Mouse (Mus musculus) frontal cortex, adult 2 months (tissue): ENCODE measurements around the gene Hist1h3i. TPM values are rescaled to one million over a fixed set of nuclear protein-coding genes. Genes with fewer than 3 reads are reported as not detected.
"Not testable (repeated sequence)": the region's sequence is repeated elsewhere in the genome, so short reads cannot be mapped to it uniquely, and the experiment has no call there.

Experiments
- DNase-seq, 2 experiments: peaks; one replicate each; pipeline ENCODE4 v3.0.0; 2022; ENCODE audit warnings: low spot score in 1 of 2; ENCODE audit errors: extremely low spot score in 1 of 2
- polyA plus RNA-seq: library from polyadenylated mRNA; depleted of rRNA; stranded (reverse); fragments of >200 nt; gene quantifications from 2 replicates; pipeline ENCODE4 v1.2.3, GENCODE M21; 2012; rRNA removed

The Hist1h3i gene
- 3.1 and 4.5 TPM in 2 replicates for polyA plus RNA-seq

GRCm38 (mm10) chr13:21783255-21783617, at the start of gene Hist1h3i:
Hist1h3i (minus strand) TSS chr13:21783370.
- DNase-seq: peak; percentile 77 to 93

DNA sequence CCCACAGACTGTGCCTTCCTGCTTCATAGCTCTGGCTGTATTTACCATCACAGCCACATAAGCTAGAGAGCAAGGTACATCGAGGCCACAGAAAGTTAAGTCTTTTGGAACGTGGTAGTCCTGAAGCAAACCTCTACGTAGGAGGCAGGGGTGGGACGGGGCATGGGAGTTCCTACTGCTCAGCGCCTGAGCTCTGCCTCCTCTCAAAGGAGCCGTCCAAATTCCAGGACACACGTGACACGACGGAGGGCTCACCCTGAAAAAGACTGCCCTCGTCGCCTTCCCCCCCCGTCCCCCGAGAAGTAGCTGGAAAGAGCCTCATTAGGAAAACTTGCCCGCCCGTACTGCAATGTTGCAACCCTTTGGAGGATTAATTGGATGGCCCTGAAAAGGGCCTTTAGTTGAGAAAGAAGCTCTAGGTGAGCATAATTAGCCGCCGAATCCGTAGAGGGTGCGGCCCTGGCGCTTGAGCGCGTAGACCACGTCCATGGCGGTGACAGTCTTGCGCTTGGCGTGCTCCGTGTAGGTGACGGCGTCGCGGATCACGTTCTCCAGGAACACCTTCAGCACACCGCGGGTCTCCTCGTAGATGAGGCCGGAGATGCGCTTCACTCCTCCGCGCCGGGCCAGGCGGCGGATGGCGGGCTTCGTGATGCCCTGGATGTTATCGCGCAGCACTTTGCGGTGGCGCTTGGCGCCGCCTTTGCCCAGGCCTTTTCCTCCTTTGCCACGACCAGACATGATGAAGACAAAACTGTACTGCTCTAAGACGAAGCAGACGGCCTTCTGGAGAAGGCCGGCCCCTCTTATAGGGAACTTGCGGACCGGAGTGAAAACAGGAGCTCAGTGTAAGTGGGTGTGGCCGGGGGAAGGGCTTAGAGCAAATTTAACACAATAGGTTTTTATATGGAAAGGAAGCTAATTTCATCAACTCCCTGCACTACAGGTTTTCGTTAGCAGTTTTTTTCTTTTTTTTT, 48.5 kb upstream of the Hist1h3i start, which contains the start of gene Hist1h4n:
Gene Hist1h4n, minus strand, starts transcription at position 779 of the 977 bp plus-strand sequence.
- DNase-seq: peak in 1 of 2 experiments; percentile 60

DNA sequence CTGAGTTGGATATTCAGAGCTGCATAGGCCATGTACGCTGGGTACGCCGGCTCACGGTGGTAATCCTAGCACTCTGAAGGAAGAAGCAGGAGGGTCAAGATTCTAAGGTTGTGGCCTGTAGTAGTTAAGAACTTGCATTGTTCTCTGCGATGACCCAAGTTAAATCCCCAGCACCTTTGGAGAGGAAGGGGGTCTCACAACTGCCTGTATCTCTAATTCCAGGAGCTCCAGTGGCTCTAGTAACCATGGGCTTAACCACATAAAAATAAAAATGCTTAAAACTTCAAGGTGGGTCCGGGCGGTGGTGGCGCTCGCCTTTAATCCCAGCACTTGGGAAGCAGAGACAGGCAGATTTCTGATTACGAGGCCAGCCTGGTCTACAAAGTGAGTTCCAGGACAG, 47.2 kb upstream of the Hist1h3i start:
- DNase-seq: no peak

DNA sequence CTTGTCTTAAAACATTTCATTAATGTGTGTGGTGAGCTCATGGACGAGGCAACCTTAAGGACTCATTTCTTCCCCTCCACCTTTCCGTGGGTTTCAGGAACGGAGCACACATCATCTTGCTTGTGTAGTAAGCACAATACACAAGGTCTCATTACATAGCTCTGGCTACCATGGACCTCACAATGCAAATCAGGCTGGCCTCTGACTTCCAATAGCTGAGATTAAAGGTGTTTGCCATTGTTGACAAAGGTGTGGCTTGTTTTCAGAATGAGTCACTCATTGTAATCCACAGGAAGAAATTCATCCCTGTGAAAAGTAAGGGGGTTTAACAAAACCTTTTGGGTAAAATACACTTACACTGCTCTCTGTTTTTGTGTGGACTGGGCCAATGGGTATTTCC, 45.3 kb upstream of the Hist1h3i start:
- no peak for DNase-seq

DNA sequence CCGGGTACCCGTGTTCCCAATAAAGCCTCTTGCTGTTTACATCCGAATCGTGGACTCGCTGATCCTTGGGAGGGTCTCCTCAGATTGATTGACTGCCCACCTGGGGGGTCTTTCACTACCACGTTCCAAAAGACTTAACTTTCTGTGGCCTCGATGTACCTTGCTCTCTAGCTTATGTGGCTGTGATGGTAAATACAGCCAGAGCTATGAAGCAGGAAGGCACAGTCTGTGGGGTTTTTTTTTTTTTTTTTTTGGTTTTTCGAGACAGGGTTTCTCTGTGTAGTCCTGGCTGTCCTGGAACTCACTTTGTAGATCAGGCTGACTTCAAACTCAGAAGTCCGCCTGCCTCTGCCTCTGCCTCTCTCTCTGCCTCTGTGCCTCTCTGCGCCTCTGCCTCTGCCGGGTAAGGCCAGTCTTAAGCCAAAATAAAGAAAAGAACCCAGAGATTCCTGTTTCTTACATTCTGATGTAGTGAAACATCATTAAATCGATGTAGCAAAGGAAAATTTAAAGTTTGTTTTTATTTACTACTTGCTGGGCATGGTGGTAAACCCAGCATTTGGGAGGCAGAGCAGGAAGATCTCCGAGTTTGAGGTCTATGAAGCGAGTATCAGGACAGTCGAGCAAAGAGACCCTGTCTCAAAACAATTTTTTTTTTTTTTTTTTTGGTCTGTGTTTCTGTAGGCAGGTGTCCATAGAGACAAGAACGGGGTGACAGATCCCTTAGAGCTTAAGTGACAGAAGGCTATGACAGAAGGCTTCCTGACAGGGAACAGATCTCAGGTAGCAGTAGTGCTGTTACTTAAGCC, 37.1 kb upstream of the Hist1h3i start:
- not testable (repeated sequence) for DNase-seq

- DNase-seq: not testable (repeated sequence)
These were observed 28.9 kb upstream of the Hist1h3i start for GRCm38 (mm10) chr13:21812092-21812491.

- peak in 1 of 2 experiments; percentile 76 for DNase-seq
These were observed 28.4 kb upstream of the Hist1h3i start, which contains the start of gene Hist1h4m for GRCm38 (mm10) chr13:21811539-21811938. Hist1h4m (plus strand) TSS chr13:21811746.

DNA sequence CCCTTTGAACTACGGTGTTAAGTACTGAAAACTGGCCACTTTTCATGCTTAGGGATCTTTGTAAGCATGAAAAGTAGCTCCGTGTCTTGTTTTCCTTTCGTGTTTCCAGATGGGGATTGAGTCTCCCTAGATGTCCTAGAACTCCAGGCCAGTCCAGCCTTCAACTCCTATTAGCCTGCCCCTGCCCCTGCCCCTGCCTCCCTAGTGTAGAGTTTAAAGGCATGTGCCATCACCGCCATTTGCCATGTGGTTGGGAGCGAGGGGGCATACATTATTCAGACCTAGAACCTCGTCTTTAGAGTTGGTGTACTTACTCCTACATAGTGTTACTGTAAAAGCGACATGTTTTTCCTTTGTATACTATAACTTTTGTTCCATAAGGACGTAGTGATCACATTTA, 27.9 kb upstream of the Hist1h3i start:
- not testable (repeated sequence) for DNase-seq

- DNase-seq: not testable (repeated sequence)
These were observed 26.9 kb upstream of the Hist1h3i start, which contains the start of the genes Hist1h2bq and Hist1h2ao for GRCm38 (mm10) chr13:21810073-21810472. Hist1h2bq (minus strand) TSS chr13:21810197. Hist1h2ao (plus strand) TSS chr13:21810465.

DNA sequence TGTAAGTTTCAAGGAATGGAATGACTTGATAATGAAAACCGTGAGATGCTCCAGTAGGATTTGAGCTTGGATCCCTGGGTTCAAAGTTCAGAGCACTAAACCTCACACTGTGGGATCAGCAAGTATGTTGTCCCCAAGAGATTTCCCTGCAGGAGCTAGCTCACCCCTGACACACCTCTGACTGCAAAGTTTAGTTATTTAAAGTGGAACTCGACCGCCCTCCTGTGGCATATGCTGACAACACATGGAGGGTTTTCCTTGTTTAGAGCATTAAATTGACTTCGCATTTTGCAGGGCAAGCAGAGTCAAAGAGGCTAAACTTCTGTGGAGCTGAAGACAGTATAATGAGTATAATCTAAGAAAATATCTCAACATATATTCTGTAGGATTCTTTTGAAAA, 19.9 kb upstream of the Hist1h3i start:
- DNase-seq: not testable (repeated sequence)

GRCm38 (mm10) chr13:21797163-21797562, 14.0 kb upstream of the Hist1h3i start:
- DNase-seq: not testable (repeated sequence)

DNA sequence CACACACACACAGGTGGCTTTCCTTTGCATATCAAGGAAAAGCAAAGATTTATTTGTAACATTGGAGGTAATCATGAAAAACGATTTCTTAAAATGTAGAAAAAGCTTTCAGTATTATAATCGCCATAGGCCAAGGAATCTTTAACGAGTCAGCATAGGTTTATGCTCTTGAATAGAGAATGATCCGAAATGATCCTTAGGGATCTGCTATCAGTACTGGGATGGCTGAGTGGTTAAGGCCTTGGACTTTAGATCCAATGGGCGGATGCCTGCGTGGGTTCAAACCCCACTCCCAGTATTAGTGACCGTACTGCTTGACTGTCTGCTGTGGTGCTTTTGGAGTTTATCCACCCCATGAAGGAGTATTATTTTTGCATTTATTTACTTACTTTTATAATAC, 12.4 kb upstream of the Hist1h3i start:
- DNase-seq: peak in 1 of 2 experiments; percentile 28

DNA sequence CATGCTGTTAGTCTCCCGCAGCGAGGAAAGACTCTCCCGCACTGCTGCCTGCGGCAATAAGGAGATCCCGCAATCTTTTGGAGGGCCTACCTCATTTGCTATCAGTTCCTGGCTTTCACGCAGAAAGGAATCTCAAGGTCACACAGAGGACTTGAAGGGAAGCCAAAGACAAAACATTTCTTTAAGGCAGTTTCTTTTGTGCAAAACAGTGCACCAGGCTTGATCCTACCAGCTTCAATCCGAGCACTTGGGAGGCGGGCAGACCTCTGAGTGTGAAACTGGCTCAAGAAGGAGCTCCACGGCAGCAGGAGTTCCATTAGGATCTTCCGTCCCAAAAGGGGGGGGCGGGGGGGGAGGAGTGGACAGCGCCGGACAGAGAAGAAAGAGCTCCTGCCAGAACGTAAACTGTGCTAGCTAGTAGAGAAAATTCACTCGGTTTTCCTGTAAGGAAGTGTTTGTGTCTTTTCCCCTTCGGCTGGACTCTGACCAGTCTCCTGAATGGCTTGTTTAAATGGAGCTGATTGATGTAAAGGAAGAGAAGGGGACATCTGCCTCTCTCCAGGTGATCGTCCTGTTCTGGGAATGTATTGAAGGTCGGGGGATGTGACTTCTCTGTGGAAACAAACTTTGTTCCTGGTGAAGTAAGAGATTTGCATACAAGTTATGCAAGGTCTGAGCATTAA, 7.6 kb upstream of the Hist1h3i start:
- no peak for DNase-seq

GRCm38 (mm10) chr13:21789925-21790324, 6.8 kb upstream of the Hist1h3i start:
- DNase-seq: no peak

DNA sequence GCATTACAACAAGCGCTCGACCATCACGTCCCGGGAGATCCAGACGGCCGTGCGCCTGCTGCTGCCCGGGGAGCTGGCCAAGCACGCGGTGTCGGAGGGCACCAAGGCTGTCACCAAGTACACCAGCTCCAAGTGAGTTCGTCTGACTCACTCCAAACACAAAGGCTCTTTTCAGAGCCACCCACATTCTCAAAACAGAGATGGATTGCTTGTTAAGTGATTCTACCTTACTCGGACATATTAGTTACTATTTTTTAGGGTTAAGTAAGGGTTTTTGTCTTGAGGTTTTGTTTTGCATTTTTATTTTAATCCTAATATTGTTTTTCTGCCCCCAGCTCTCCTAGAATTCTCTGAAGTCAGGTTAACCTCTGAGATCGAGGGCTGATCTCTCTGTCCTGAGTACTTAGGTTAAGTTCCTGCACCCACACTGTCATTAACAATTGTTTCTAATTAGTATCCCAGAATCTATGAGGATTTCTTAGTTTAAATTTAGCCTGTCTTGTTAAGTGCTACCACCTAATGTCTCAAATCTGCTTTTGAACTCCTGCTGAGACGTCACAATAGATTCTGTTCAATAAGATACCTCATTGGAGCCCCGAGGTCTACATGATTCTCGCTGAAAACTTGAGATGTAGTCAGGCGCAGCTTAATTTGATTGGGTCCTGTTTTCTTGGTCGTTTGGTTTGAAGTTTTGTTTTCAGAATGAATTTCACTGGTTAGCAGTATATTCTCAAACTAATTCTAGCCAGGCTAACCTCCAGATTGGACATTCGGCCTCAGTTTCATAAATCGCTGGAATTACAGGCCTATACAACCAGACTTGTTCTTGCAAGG, 4.8 kb upstream of the Hist1h3i start:
- no peak for DNase-seq

- peak; percentile 94 to 99 for DNase-seq
These were observed 3.9 kb upstream of the Hist1h3i start, which contains the start of the genes Hist1h2an and Hist1h2bp for GRCm38 (mm10) chr13:21786899-21787629. Hist1h2an (minus strand) TSS chr13:21787218. Hist1h2bp (plus strand) TSS chr13:21787461.

DNA sequence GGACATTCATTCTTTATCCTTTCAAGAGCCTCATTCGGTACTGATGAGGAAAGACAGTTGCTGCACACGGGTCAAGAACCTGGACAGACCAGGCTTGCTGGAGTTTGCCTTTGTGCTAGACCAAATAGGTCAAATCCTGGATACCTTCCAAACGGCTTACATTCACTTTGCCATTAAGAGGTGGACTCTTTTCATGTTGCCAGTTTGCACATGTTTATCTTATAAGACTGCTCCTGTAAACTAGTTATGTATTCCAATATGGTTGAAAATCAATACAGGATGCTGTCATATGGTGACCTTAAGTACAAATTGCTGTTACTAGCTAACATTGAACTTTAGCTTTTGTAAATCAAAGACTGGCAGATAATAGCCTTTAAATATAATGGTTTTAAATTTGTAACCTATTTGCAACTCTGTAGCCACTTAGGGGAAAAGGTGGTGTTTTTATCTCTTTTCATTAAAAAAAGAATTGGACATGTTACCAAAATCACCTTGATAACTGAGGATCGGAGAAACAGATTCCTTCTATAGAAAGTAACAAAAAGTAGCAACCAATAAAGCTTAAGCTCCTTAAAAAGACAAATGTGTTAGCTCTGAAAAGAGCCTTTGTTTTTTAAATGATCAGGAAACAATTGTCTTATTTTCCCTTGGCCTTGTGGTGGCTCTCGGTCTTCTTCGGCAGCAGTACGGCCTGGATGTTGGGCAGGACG, 3.2 kb upstream of the Hist1h3i start:
- DNase-seq: no peak

- DNase-seq: no peak
These were observed 1.1 kb upstream of the Hist1h3i start for GRCm38 (mm10) chr13:21784311-21784710.
